28 mouse cellular contexts compared by ENCODE assay signal in the genomic region with DNA sequence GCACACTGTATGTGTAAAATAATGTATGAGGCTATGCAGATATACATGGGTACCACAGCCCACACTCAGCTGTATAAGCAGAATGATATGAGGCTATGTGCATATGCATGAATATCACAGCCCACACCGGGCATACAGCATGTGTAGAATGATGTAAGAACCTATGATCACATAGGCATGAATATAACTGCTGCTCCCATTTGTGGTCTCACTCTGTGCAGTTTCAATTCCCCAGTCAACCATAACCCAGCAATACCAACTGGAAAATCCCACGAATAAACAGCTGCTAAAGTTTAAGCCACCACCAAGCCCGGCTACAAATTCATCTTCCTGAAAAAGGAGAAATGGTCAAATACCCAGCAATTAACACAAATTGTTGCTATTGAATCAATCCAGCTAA. TPM values are rescaled to one million over a fixed set of nuclear protein-coding genes. Genes with fewer than 3 reads are reported as not detected.
A peak's percentile ranks its signal among the peaks of the same experiment; 100 is the strongest.
DNase-seq lines count a peak whose midpoint lies in the region; ATAC-seq and TF ChIP-seq lines count a peak whose summit lies in the region.
"Had no signal": no experiment of that assay in that cellular context is flagged by ENCODE, and none has a peak within 500 bp of the region (broad histone marks: within the 10 kb centered on the region; RNA-seq: fewer than 3 reads in every experiment).

No protein-coding gene starts in this region.

- no peak for TF ChIP-seq RAD21 in CH12.LX (IDR thresholded peaks at IDR 0.05; ENCODE audit: low read depth, low read length)

- in situ Hi-C loops in CH12.LX (cut with MboI; ENCODE audit: low pct_ligation_motif_present, low pct_unique_long_range_greater_than_20kb, low sequenced_read_pairs), result no loop called here

- no peak for TF ChIP-seq POLR2A in CH12.LX (IDR thresholded peaks at IDR 0.05; ENCODE audit: low read depth, low read length)

- no peak overlapping the region for H3K4me3 ChIP-seq in neural tube, embryonic 13.5 days
- no peak overlapping the region for H3K4me3 ChIP-seq in CH12.LX (replicated peaks in 1 of 3; ENCODE audit: low read depth in 2 of 3, low read length in 2 of 3, poor library complexity in 1 of 3)
- H3K4me3 ChIP-seq: embryonic facial prominence, embryonic 13.5 days; embryonic facial prominence, embryonic 15.5 days; erythroblast, embryonic 14.5 days; forebrain, embryonic 10.5 days; forebrain, embryonic 12.5 days had no signal

- DNase-seq in neural tube, embryonic 10.5 days (ENCODE audit: extremely low spot score, low spot score), result no peak
- peak; percentile 41 for DNase-seq in CH12.LX (ENCODE audit: extremely low read depth)
- no peak for DNase-seq in layer of hippocampus, adult 11-12 months (ENCODE audit: low spot score)
- no peak for DNase-seq in cerebellum, postnatal 36 days
- DNase-seq: adrenal gland, adult 2 months; adrenal gland, postnatal 10 days; adrenal gland, postnatal 25 days; B cell, adult 2 months; cerebellum, adult 11 months; cerebellum, adult 18-20 months; cerebellum, adult 8-10 months; cerebellum, adult 9-11 months; cerebellum, postnatal 14 days; embryo, embryonic 11 days had no signal

- TF ChIP-seq CTCF in CH12.LX (conservative IDR thresholded peaks at IDR 0.05 in 1 of 2, IDR thresholded peaks at IDR 0.05 in 1 of 2; ENCODE audit: low read depth in 2 of 2, low read length in 2 of 2), result no peak

- dilution Hi-C loops in CH12.LX (cut with MboI; ENCODE audit: extremely low pct_ligation_motif_present, extremely low pct_unique_long_range_greater_than_20kb, low sequenced_read_pairs), result no loop called here

- ATAC-seq in neural tube, embryonic 13.5 days (ENCODE audit: low read depth), result no peak
- peak; percentile 95 for ATAC-seq in granulocyte monocyte progenitor cell, adult 5-6 weeks (replicated peaks; ENCODE audit: poor library complexity, severe bottlenecking)
- peak; percentile 66 for ATAC-seq in megakaryocyte progenitor cell, adult 5-6 weeks (replicated peaks; ENCODE audit: poor library complexity)
- ATAC-seq: CD4-positive, CD25-positive, alpha-beta regulatory T cell, adult 4 months; forebrain, embryonic 14.5 days; forebrain, embryonic 16.5 days had no signal

- H3K79me2 ChIP-seq in CH12.LX (replicated peaks; ENCODE audit: control insufficient read depth, extremely low read depth, insufficient read depth, poor library complexity, severe bottlenecking), result no peaks in the 10 kb centered on the region

- no peak overlapping the region for H3K4me2 ChIP-seq in neural tube, embryonic 13.5 days
- no peak overlapping the region for H3K4me2 ChIP-seq in CH12.LX (ENCODE audit: insufficient read depth, low read depth, poor library complexity, severe bottlenecking)
- H3K4me2 ChIP-seq: embryonic facial prominence, embryonic 13.5 days; embryonic facial prominence, embryonic 15.5 days; forebrain, embryonic 12.5 days had no signal

- no peak overlapping the region for H3K9ac ChIP-seq in neural tube, embryonic 13.5 days
- H3K9ac ChIP-seq in CH12.LX (ENCODE audit: insufficient read depth, low read depth), result no peak overlapping the region
- H3K9ac ChIP-seq: embryonic facial prominence, embryonic 13.5 days; embryonic facial prominence, embryonic 15.5 days; forebrain, embryonic 12.5 days had no signal

- peak overlapping the region; percentile 50; the same call in 1 of the 2 replicates for H3K27ac ChIP-seq in neural tube, embryonic 13.5 days (replicated peaks)
- no peak overlapping the region for H3K27ac ChIP-seq in CH12.LX (ENCODE audit: insufficient read depth, low read depth)
- H3K27ac ChIP-seq: embryonic facial prominence, embryonic 13.5 days; embryonic facial prominence, embryonic 15.5 days; forebrain, embryonic 10.5 days; forebrain, embryonic 12.5 days had no signal

- no peaks in the 10 kb centered on the region for H3K9me3 ChIP-seq in neural tube, embryonic 13.5 days
- peaks cover under 1% of the 10 kb centered on the region for H3K9me3 ChIP-seq in CH12.LX (replicated peaks; ENCODE audit: low read length)
- H3K9me3 ChIP-seq: embryonic facial prominence, embryonic 13.5 days; embryonic facial prominence, embryonic 15.5 days; forebrain, embryonic 10.5 days; forebrain, embryonic 12.5 days had no signal

- peaks cover 5% of the 10 kb centered on the region; the same call in 1 of the 2 replicates for H3K27me3 ChIP-seq in neural tube, embryonic 13.5 days
- H3K27me3 ChIP-seq in CH12.LX (replicated peaks), result peaks cover 3% of the 10 kb centered on the region

- TF ChIP-seq EP300 in CH12.LX (IDR thresholded peaks at IDR 0.05; ENCODE audit: low read length), result no peak

- peaks cover 46% of the 10 kb centered on the region for H3K4me1 ChIP-seq in neural tube, embryonic 13.5 days (replicated peaks)
- peaks cover 4 to 13% of the 10 kb centered on the region in 2 experiments for H3K4me1 ChIP-seq in CH12.LX (ENCODE audit: control insufficient read depth in 1 of 2, insufficient read depth in 2 of 2)

- peaks cover 32% of the 10 kb centered on the region for H3K36me3 ChIP-seq in neural tube, embryonic 13.5 days
- peaks cover 22 to 38% of the 10 kb centered on the region in 2 experiments for H3K36me3 ChIP-seq in CH12.LX (replicated peaks in 1 of 2; ENCODE audit: control insufficient read depth in 1 of 2, insufficient read depth in 1 of 2, low read length in 1 of 2)

- 80% methylated on average over 3 of the region's 3 CpGs for WGBS in neural tube, embryonic 13.5 days

TF ChIP-seq in CH12.LX, 34 proteins besides CTCF, POLR2A, EP300 and RAD21:
- TF ChIP-seq USF2 (conservative IDR thresholded peaks at IDR 0.05; ENCODE audit: low read depth, low read length), result no peak
- no peak for TF ChIP-seq NRF1 (IDR thresholded peaks at IDR 0.05; ENCODE audit: low read depth, low read length)
- TF ChIP-seq POLR2AphosphoS2 (IDR thresholded peaks at IDR 0.05; ENCODE audit: low read depth, low read length), result no peak
- TF ChIP-seq ELF1 (IDR thresholded peaks at IDR 0.05; ENCODE audit: low read depth, low read length), result no peak
- no peak for TF ChIP-seq ZMIZ1 (IDR thresholded peaks at IDR 0.05; ENCODE audit: low read depth, low read length)
- no peak for TF ChIP-seq E2F4 (IDR thresholded peaks at IDR 0.05; ENCODE audit: insufficient replicate concordance, low read depth, low read length)
- no peak for TF ChIP-seq TCF12 (IDR thresholded peaks at IDR 0.05; ENCODE audit: low read depth, low read length)
- peak; percentile 57 for TF ChIP-seq ETS1 (conservative IDR thresholded peaks at IDR 0.05; ENCODE audit: low read depth, low read length)
- no peak for TF ChIP-seq JUND (conservative IDR thresholded peaks at IDR 0.05; ENCODE audit: low read depth, low read length)

RNA-seq across cellular contexts. Expression of gene Aqp6, which starts 17.4 kb away (rescaled TPM):
- polyA plus RNA-seq in neural tube, embryonic 13.5 days (2015; fragmentation: Nextera tagmentation; extraction: Ambion mirVana), result 3.5 and 3.6 TPM in 2 replicates
- total RNA-seq in CH12.LX (2012; rRNA removed), result not detected in 2 replicates
- not detected in 2 replicates for total RNA-seq in CH12.LX (2014; rRNA removed)
- not detected in 2 replicates for polyA plus RNA-seq in CH12.LX (2012; ENCODE audit: insufficient read length, low read depth)
- not detected in 2 replicates for total RNA-seq in granulocyte monocyte progenitor cell, adult 5-6 weeks (2014; fragmentation: Nextera tagmentation)
- not detected in 2 replicates for total RNA-seq in granulocyte monocyte progenitor cell, adult 5-6 weeks (2017)
- not detected in 2 replicates for total RNA-seq in megakaryocyte progenitor cell, adult 5-6 weeks (2015)
- total RNA-seq in megakaryocyte progenitor cell, adult 5-6 weeks (2017), result not detected in 2 replicates
- total RNA-seq: adrenal gland, adult 2 months; adrenal gland, postnatal 10 days; adrenal gland, postnatal 25 days; MEL had no signal
- polyA plus RNA-seq: adrenal gland, adult 2 months; CD4-positive, CD25-positive, alpha-beta regulatory T cell, adult 4 months; embryonic facial prominence, embryonic 11.5 days; embryonic facial prominence, embryonic 13.5 days; embryonic facial prominence, embryonic 15.5 days; erythroblast, embryonic 14.5 days; forebrain, embryonic 10.5 days; forebrain, embryonic 12.5 days; forebrain, embryonic 16.5 days had no signal

RNA-seq across cellular contexts. Expression of gene Aqp5, which starts 28.0 kb away (rescaled TPM):
- polyA plus RNA-seq in neural tube, embryonic 13.5 days (2015; fragmentation: Nextera tagmentation; extraction: Ambion mirVana), result 1.9 and 2.3 TPM in 2 replicates
- total RNA-seq in CH12.LX (2012; rRNA removed) (not detected in 2 replicates), CH12.LX (2014; rRNA removed) (not detected in 2 replicates)
- polyA plus RNA-seq in CH12.LX (2012; ENCODE audit: insufficient read length, low read depth), result not detected in 2 replicates
- not detected in 2 replicates for total RNA-seq in granulocyte monocyte progenitor cell, adult 5-6 weeks (2014; fragmentation: Nextera tagmentation)
- not detected in 2 replicates for total RNA-seq in granulocyte monocyte progenitor cell, adult 5-6 weeks (2017)
- total RNA-seq in megakaryocyte progenitor cell, adult 5-6 weeks (2015), result not detected in 2 replicates
- total RNA-seq in megakaryocyte progenitor cell, adult 5-6 weeks (2017), result not detected in 2 replicates
- total RNA-seq: MEL had no signal
- polyA plus RNA-seq: CD4-positive, CD25-positive, alpha-beta regulatory T cell, adult 4 months; embryonic facial prominence, embryonic 11.5 days; erythroblast, embryonic 14.5 days; forebrain, embryonic 10.5 days had no signal

RNA-seq across cellular contexts. Expression of gene Racgap1, which starts 32.9 kb away (rescaled TPM):
- 130 and 133 TPM in 2 replicates for polyA plus RNA-seq in neural tube, embryonic 13.5 days (2015; fragmentation: Nextera tagmentation; extraction: Ambion mirVana)
- total RNA-seq in CH12.LX (2012; rRNA removed) (97.9 and 108 TPM in 2 replicates), CH12.LX (2014; rRNA removed) (130 and 143 TPM in 2 replicates)
- 131 and 151 TPM in 2 replicates for polyA plus RNA-seq in CH12.LX (2012; ENCODE audit: insufficient read length, low read depth)
- 47.0 and 75.5 TPM in 2 replicates for total RNA-seq in granulocyte monocyte progenitor cell, adult 5-6 weeks (2014; fragmentation: Nextera tagmentation)
- total RNA-seq in granulocyte monocyte progenitor cell, adult 5-6 weeks (2017), result 76.4 and 80.0 TPM in 2 replicates
- 61.7 and 69.9 TPM in 2 replicates for total RNA-seq in megakaryocyte progenitor cell, adult 5-6 weeks (2015)
- total RNA-seq in megakaryocyte progenitor cell, adult 5-6 weeks (2017), result 69.1 and 69.4 TPM in 2 replicates

RNA-seq across cellular contexts. Expression of gene Aqp2, which starts 39.7 kb away (rescaled TPM):
- not detected in 2 replicates for polyA plus RNA-seq in neural tube, embryonic 13.5 days (2015; fragmentation: Nextera tagmentation; extraction: Ambion mirVana)
- not detected in 2 replicates for total RNA-seq in CH12.LX (2012; rRNA removed)
- not detected in 2 replicates for total RNA-seq in CH12.LX (2014; rRNA removed)
- not detected in 2 replicates for polyA plus RNA-seq in CH12.LX (2012; ENCODE audit: insufficient read length, low read depth)
- not detected in 2 replicates for total RNA-seq in granulocyte monocyte progenitor cell, adult 5-6 weeks (2014; fragmentation: Nextera tagmentation)
- total RNA-seq in granulocyte monocyte progenitor cell, adult 5-6 weeks (2017), result not detected in 2 replicates
- not detected in 2 replicates for total RNA-seq in megakaryocyte progenitor cell, adult 5-6 weeks (2015)
- not detected in 2 replicates for total RNA-seq in megakaryocyte progenitor cell, adult 5-6 weeks (2017)
- total RNA-seq: ES-E14, MEL had no signal
- polyA plus RNA-seq: CD4-positive, CD25-positive, alpha-beta regulatory T cell, adult 4 months; embryonic facial prominence, embryonic 11.5 days; embryonic facial prominence, embryonic 13.5 days; embryonic facial prominence, embryonic 15.5 days; erythroblast, embryonic 14.5 days; forebrain, embryonic 10.5 days; forebrain, embryonic 12.5 days; forebrain, embryonic 14.5 days; forebrain, embryonic 16.5 days had no signal

RNA-seq across cellular contexts. Expression of gene Asic1, which starts 51.6 kb away (rescaled TPM):
- polyA plus RNA-seq in neural tube, embryonic 13.5 days (2015; fragmentation: Nextera tagmentation; extraction: Ambion mirVana), result 76.0 and 77.8 TPM in 2 replicates
- total RNA-seq in CH12.LX (2012; rRNA removed), result 0.46 and 0.47 TPM in 2 replicates
- total RNA-seq in CH12.LX (2014; rRNA removed), result not detected in 2 replicates
- polyA plus RNA-seq in CH12.LX (2012; ENCODE audit: insufficient read length, low read depth), result 0.80 and 0.94 TPM in 2 replicates
- not detected in 2 replicates for total RNA-seq in granulocyte monocyte progenitor cell, adult 5-6 weeks (2014; fragmentation: Nextera tagmentation)
- not detected in 2 replicates for total RNA-seq in granulocyte monocyte progenitor cell, adult 5-6 weeks (2017)
- total RNA-seq in megakaryocyte progenitor cell, adult 5-6 weeks (2015), result not detected in 2 replicates
- total RNA-seq in megakaryocyte progenitor cell, adult 5-6 weeks (2017), result not detected in 2 replicates
- polyA plus RNA-seq: erythroblast, embryonic 14.5 days had no signal
